Mouse (Mus musculus): Measurements from ENCODE around the gene Lrrc17. TPM values are rescaled to one million over a fixed set of nuclear protein-coding genes. Genes with fewer than 3 reads are reported as not detected.
A peak's percentile ranks its signal among the peaks of the same experiment; 100 is the strongest.
"Not testable (repeated sequence)": the region's sequence is repeated elsewhere in the genome, so short reads cannot be mapped to it uniquely, and the experiment has no call there.

Gene Lrrc17
- total RNA-seq, 1 experiment from 2014 or later, result not detected

- ATAC-seq (ENCODE audit: extremely low read depth, insufficient number of reproducible peaks, low FRiP score, poor library complexity, severe bottlenecking), result no peak
These were observed 44.9 kb downstream of the Lrrc17 start for GRCm38 (mm10) chr5:21588220-21588619.

- no peak for ATAC-seq (ENCODE audit: extremely low read depth, insufficient number of reproducible peaks, low FRiP score, poor library complexity, severe bottlenecking)
These were observed 48.7 kb downstream of the Lrrc17 start for GRCm38 (mm10) chr5:21592106-21592505.

DNA sequence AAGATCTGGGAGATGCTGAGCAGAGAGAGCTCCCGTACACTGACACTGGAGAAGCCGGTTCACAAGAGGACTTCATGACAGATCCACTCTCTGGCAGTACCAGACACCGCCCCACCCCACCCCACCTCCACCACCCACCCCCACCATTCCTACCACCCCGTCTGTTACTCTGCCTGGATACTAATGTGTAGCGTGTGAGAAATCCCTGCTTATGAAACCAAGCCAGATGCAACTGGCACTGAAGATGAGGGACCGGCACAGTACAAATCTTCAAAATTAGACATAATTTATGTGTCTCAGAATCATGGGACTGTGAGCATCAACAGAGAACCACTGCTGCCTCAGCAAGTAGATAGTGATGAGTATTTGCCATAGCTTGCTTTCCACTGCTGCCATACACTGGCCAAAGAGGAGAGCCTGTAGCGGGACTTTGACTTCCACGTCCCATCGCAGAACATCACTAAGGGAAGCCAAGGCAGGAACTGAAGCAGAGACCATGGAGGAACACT lies 49.9 kb downstream of the Lrrc17 start:
- no peak for ATAC-seq (ENCODE audit: extremely low read depth, insufficient number of reproducible peaks, low FRiP score, poor library complexity, severe bottlenecking)

- ATAC-seq (ENCODE audit: extremely low read depth, insufficient number of reproducible peaks, low FRiP score, poor library complexity, severe bottlenecking), result not testable (repeated sequence)
These were observed 56.2 kb downstream of the Lrrc17 start for GRCm38 (mm10) chr5:21599536-21599935.

DNA sequence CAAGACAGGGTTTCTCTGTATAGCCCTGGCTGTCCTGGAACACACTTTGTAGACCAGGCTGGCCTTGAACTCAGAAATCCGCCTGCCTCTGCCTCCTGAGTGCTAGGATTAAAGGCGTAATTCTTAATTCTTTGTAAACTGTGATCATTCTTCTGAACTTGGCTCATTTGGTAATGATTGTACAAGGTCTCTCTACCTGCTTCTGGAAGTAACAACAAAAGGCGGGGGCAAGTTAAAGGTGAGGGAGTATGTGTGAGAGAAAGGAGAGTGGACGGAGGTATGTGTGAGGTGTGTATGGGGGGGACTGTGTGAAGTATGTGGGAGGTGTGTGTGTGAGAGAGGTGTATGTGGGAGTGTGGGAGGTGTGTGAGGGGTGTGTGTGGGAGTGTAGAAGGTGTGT lies 56.6 kb downstream of the Lrrc17 start:
- ATAC-seq (ENCODE audit: extremely low read depth, insufficient number of reproducible peaks, low FRiP score, poor library complexity, severe bottlenecking), result no peak

DNA sequence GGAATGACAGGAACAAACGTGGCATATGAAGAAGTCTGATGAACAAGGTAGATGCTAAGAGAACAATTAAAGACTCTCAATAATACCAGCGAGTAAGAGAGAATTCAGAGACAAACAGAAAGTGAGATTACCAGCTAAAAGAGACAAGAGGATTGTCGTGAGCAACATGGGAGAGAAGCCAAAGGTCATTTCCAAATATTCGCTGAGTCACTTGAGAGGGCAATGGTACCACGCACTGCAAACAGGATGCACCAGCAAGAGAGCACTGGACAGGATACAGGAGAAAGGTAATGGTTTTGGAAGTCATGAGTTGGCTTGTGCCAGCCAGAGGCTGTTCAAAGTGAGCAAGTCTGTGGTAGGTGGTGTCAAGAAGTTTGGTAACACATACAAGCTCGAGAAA lies 62.6 kb downstream of the Lrrc17 start:
- ATAC-seq (ENCODE audit: extremely low read depth, insufficient number of reproducible peaks, low FRiP score, poor library complexity, severe bottlenecking), result no peak

DNA sequence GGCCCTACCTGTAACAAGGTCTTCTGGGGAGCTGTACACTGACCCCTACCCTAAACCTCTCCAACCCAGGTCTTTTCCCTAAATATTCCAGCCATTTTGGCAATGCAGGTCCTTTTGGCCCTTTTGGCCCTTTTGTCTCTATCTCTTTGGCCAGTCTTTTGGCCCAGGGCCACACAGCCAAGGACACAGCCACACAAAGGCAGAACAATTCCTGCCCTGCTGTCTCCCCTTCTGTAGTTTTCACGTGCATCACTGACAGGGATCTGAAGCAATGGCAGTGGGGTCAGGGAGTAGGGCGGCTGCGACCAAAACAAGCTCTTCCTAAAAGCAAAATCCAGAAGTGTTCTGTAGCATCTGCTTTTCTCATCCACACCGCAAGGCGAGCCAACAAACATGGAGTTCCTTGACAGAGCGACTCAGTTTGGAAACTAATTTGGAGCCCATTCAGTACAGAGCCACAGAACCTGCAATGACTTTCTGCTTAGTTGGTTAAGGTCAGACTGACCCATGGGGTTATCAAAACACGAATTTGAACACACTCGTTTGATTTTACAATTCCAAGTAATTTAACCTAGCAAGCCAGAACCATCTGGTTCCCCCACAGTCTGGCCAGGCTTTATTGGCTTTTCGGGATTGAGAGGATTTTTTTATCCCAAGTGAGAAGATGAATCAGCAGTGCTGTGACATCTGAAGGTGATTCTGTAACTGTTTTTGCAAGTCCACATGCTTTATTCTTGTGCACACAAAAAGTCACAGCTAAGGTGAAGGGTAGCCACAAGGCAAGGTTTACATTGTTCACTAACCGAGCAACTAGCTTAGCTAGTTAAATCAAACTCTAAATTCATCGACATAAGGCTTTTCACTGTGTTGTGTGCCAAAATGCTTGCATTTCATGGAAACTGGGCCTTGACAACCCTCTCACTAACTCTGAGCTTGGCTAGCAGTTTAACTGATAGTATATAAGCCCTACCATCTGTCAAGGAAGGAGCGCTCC lies 65.2 kb downstream of the Lrrc17 start:
- ATAC-seq (ENCODE audit: extremely low read depth, insufficient number of reproducible peaks, low FRiP score, poor library complexity, severe bottlenecking), result no peak

DNA sequence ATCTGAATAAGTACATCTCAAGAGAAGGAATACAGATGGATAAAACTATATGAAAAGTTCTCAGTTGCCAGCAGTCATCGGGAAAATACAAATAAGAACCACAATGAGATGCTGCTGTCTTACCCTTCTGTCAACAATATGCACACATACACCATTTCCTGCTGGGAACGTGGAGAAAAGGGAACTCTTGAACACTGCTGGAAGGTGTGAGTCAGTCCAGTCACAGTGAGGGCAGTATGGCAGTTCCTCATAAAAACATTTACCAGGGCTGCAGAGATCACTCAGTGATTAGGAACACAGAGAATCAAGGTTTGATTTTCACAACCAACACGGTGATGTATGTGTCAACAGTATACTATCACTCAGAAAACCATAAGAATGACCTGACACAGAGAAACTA lies 67.6 kb downstream of the Lrrc17 start:
- ATAC-seq (ENCODE audit: extremely low read depth, insufficient number of reproducible peaks, low FRiP score, poor library complexity, severe bottlenecking), result no peak

DNA sequence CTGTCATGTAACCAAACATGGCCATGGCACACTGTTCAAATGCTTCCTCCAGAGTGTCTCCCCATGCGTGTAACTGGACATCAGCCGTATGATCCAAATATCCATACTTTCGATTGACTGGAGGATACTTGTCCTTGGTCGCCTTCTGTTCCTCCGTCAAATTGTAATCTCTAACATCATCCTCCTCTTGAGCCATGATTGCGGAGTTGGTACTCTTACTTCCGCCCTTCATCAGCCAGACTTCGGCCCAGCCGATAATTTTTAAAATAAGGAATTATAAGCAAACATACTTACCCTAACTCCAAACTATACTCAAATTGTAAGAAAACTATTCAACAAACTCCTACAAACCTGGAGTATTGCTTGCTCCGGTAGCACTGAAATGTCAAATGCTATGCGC lies 70.9 kb downstream of the Lrrc17 start:
- ATAC-seq (ENCODE audit: extremely low read depth, insufficient number of reproducible peaks, low FRiP score, poor library complexity, severe bottlenecking), result peak; percentile 56; the same call in 1 of the 2 replicates

GRCm38 (mm10) chr5:21616450-21617009 lies 73.2 kb downstream of the Lrrc17 start:
- no peak for ATAC-seq (ENCODE audit: extremely low read depth, insufficient number of reproducible peaks, low FRiP score, poor library complexity, severe bottlenecking)

Other genes with a start within 250 kb of the Lrrc17 start
- gene Fgl2, start 170.9 kb upstream of the Lrrc17 start, total RNA-seq (2017), result 727 and 731 TPM in 2 replicates
- 15.7 and 17.1 TPM in 2 replicates for gene Ccdc146, start 118.9 kb upstream of the Lrrc17 start, total RNA-seq (2017)
- gene Fam185a, start 118.6 kb upstream of the Lrrc17 start, total RNA-seq (2017), result 7.6 and 8.8 TPM in 2 replicates
- gene Fbxl13, start 102.1 kb downstream of the Lrrc17 start, total RNA-seq (2017), result not detected in 2 replicates
- 39.9 and 42.7 TPM in 2 replicates for gene Armc10, start 102.3 kb downstream of the Lrrc17 start, total RNA-seq (2017)
- gene Napepld, start 157.8 kb downstream of the Lrrc17 start, total RNA-seq (2017), result 1.7 and 2.0 TPM in 2 replicates
- gene Pmpcb, start 193.6 kb downstream of the Lrrc17 start, total RNA-seq (2017), result 84.1 and 89.7 TPM in 2 replicates
- gene Dnajc2, start 241.7 kb downstream of the Lrrc17 start, total RNA-seq (2017), result 80.3 and 83.1 TPM in 2 replicates
- gene Psmc2, start 241.7 kb downstream of the Lrrc17 start, total RNA-seq (2017), result 29.7 and 50.6 TPM in 2 replicates

All from neutrophil, adult 5-6 weeks (primary cell).